Mouse (Mus musculus) left cerebral cortex, postnatal 10 days (tissue): ENCODE measurements around the gene Lamc1. TPM values are rescaled to one million over a fixed set of nuclear protein-coding genes. Genes with fewer than 3 reads are reported as not detected.
"Not testable (repeated sequence)": the region's sequence is repeated elsewhere in the genome, so short reads cannot be mapped to it uniquely, and the experiment has no call there.

Experiments used
- DNase-seq, 2 experiments: peaks; one replicate each; pipeline ENCODE4 v3.0.0; 2021 to 2022; ENCODE audit warnings: low spot score in 2 of 2, mixed read lengths in 1 of 2; ENCODE audit errors: extremely low spot score in 1 of 2
- intact Hi-C: fragments of 180-260 bp; cut with DNase I; formaldehyde crosslinking; loops from one replicate; pipeline ENCODE4 v1.15.1; 2025
- total RNA-seq, 2 experiments: library from RNA; stranded (reverse); gene quantifications; 2 replicates each; pipeline ENCODE4 v1.2.3; 2021

Gene Lamc1
- total RNA-seq, 2 experiments from 2014 or later: 42.6 to 44.3 TPM

DNA sequence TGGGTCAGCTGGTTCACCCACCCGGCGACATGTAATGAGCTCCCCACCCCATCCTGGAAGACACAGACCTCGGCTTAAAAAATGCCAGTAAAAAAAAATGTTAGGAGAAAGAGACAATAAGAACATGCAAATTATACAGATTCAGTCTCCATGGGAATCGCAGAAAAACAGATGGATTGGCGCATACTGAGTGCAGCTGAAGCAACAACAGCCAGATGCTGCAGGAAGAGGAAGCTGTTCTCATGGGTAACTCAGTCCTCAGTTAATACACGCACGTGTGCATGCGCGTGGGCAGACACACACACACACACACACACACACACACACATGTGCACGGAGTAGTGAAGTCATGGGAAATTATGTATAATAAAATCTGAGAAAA lies 23.7 kb downstream of the Lamc1 start:
- intact Hi-C loops: no loop called here
- DNase-seq: peak; percentile 49 to 56

DNA sequence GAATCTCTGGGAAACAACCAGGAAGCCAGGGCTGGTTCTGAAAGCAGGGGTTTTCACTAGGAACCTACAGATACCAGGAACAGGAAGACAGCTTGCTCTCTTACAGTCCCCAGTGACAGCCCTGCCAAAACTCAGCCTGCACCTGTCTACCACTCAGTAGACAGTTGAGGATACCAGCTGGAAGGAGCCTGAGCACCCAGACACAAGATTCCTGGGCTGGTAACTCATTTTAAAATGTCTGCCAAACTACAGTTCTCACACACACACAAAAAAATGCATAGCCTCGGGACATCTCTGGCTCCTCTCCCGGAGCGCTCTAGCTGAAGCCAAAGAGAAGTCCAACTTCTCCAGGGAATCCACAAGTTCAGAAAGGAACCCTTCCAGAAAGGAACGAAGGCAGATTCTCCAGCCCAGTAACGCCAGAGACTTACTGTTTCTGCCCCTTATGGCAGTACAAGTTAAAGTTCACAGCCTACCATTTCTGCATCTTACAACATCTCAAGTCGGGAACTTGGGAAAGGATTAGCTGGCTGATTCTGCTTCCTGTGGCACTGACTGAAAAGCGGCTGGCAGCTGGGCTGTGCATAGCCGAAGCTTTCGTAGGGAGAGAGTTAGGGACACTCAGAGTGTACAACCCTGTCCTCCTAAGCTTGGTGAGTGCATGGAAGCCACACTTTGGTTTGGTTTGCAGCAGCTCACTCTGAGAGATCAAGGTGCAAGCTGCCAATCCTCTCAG lies 24.2 kb downstream of the Lamc1 start:
- peak; percentile 43 to 53 for DNase-seq
- intact Hi-C loops: no loop called here

DNA sequence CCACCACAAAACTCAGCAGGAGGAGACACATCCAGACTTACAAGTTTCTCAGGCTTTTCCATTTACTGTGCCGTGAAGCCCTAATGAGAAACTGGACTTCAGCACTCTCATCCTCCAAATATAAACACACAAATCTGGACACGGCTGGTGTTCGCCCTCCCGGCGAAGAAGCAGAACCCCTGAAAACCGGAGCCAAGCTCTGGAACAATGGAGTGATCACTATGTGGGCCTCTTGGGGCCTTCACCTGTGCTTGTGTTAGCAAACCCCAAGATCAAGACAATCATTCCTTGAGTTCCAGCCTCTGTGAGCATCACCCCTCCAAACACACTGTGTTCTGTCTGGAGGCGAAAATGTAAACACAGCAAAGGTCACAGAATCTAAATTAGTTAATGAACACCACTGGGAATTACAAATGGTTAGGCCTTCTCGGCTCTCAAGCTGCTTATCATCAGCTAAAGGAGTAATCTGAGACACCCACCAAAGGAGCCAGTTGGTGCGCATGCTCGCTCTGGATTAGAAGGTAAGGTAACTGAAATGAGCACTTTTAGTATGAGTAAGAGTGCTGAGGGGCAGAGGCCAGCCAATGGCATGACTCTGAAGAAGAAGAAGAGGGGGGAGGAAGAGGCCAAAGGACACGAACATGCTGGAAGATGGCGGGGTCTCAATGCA lies 24.9 kb downstream of the Lamc1 start:
- no peak for DNase-seq
- intact Hi-C loops: no loop called here

DNA sequence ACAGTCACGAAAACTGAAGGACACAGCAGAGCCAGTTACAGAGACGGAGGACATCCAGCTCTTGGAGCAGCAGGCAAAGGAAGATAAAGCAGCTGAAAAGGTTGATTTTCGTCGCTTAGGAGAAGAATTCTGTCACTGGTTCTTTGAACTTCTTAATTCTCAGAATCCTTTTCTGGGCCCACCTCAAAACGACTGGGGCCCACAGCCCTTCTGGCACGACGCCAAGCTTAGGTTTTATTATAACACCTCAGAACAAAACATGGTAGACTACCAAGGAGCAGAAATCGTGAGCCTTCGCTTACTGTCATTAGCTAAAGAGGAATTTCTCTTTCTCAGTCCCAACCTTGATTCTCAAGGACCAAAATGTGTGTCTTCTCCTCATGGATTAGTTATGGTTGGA lies 26.9 kb downstream of the Lamc1 start:
- intact Hi-C loops, DNase-seq: not testable (repeated sequence)

DNA sequence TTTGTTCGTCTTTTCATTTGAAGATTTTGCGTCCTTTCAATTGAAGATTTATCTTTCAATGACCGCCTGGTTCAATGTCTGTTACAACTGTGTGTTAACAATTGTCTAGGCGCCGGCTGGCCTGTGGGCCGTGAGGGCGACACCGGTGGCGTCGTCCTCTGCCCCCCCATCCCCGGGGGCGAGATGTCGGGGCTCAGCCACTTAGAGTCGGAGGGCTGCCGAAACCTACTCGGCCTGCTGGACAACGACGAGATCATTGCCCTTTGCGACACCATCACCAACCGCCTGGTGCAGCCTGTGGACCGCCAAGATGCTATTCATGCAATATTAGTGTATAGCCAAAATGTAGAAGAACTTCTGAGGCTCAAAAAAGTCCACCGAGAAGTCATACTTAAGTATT lies 27.3 kb downstream of the Lamc1 start:
- DNase-seq, intact Hi-C loops: not testable (repeated sequence)

DNA sequence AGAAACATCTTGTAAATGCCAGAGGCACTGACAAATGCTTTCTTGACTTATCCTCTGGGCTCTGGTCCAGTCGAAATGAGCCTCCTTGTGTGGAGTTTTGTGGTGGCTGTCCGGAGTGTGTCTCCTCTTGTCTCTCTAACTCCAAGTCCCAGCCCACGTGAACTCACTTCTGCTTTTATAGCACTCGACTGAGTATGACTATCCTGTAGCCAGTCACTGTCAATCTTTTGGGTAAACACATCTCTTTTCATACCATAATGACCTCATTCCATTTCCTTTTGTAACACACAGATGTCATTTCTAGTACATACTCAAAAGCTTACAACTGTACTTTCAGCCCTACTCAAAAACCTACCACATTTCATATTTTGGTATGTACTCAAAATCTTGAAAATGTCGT lies 33.1 kb downstream of the Lamc1 start:
- DNase-seq, intact Hi-C loops: not testable (repeated sequence)

DNA sequence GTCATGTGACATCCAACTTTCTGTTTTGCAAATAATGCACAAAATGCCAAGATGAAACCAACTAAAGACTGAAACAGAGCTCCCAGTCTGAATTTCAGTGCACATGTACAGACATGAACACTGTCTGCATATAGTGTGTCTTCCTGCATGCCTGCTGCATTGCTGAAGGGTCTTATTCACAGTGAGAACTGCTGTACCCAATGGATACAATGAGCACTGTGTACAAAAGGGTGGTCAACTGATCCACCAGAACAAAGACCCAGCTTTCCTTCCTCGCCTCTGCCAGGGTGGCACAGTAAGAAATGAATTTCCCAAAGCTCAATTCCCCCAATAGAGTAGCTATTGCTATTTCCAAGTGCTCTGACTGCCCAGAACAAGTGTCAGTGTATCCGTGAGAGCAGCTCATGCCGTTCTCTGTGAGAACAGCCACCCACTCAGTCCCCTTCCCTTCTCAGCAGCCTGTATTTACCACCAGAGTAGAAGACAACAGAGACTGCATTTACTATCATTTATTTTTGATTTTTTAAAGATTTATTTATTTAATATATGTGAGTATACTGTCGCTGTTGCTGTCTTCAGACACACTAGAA lies 34.7 kb downstream of the Lamc1 start:
- intact Hi-C loops, DNase-seq: not testable (repeated sequence)

DNA sequence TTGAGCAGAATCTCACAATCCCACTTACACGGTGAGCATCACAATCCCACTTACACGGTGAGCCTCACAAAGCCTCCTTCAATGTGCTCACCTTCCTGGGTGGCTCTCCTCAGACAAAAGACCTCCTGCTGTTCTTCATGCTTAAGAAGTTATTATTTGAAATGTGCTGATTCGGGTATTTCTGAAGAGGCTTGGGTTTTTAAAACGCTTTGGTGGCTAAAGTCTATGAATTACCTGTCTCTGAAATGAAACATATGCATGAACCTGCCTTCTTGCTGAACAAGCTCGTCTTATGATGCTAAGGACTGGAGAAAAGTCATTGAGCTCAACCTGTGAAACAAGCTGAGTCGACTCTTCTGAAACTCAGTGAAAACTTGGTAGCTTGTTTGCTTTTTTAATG lies 36.6 kb downstream of the Lamc1 start:
- intact Hi-C loops: no loop called here
- DNase-seq: no peak

DNA sequence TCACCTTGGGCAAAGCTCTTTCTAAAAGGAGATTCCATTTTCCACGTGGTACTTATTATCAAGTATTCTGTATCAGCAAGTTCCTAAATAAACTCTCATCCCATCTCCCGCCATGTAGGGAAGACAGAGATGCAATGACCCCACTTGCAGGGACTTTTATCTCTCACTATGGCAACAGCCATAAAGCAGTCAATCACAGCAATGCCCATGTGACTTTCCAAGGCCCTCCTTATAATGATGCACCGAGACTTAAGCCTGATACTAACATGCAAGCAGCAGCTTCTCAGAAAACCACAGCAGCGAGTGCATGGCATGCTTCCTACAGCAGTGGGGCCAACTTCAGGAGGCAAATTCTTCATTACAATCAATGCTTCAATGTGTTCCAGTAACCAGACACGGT lies 39.7 kb downstream of the Lamc1 start:
- intact Hi-C loops: no loop called here
- no peak for DNase-seq

DNA sequence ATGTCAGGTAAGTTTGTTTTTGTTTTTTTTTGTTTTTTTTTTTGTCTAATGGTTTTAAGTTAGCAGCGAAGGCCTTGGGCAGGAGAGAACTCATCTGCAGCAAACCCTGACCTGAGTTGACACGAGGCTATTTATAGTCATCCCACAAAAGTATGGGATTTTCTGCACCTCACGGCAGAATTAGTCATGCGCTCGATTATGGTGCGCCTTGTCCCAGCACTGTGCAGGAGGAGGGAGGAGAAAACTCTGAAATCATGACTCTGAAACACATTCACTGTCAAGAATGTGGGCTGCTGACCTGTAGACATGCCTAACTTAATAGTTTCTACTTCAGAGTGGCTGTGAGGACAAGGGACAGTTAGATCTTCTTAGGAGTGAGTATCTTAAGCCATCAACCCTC lies 40.4 kb downstream of the Lamc1 start:
- intact Hi-C loops: no loop called here
- DNase-seq: no peak

DNA sequence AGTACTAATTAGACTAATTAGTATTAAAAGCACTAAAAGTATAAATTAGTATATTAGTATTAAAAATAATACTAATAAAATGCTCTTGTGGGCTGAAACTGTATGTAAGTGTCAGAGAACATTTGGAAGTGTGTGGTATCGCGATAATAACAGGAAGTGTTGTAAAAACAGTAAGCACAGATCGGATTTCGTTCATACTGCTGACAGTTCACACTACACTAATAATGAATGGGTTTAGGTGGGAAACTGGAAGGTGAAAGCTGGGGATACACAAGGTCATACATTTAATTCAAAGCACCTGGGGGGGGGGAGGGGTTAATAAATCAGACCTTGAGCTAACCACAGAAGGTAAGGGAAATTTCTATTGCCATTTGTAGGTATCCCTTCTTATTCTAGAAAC lies 41.2 kb downstream of the Lamc1 start:
- intact Hi-C loops: no loop called here
- no peak for DNase-seq

DNA sequence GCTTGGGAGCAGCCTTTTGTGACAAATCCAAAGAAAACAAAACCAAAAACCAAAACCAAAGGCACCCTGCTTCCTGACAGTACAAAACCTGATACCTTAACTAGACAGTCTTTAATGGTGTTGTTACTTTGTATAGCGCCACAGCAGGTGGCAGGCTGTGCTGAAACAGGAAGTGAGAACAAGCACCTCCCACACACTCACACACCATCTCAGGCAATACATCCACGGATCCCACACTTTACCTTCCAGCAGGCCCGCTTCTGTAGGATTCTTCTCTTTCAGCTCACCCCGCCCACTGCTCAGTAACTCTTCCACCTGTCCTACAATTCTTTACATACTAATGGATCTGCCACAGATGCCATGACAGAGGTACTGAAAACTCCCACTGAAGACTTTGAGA lies 44.6 kb downstream of the Lamc1 start:
- intact Hi-C loops: no loop called here
- peak in 1 of 2 experiments; percentile 45 for DNase-seq

DNA sequence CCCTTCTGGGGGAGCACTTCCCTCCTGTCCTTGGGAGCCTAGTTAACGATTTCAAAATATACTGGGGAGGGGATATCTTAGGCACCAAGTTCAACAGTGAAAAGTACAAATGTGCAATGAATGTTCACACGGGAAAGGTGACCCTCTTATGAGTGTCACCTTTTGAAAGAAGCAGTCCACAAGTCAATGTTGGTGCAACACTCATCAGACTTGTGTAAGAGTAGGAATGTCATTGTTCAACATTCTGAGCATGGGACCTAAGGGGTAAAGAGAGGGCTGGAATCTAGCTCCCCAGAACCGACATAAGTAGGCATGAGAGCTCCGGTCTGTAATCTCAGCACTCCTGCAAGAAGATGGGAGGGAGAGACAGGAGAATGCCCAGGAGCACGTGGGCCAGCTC lies 45.1 kb downstream of the Lamc1 start:
- intact Hi-C loops: no loop called here
- DNase-seq: no peak

DNA sequence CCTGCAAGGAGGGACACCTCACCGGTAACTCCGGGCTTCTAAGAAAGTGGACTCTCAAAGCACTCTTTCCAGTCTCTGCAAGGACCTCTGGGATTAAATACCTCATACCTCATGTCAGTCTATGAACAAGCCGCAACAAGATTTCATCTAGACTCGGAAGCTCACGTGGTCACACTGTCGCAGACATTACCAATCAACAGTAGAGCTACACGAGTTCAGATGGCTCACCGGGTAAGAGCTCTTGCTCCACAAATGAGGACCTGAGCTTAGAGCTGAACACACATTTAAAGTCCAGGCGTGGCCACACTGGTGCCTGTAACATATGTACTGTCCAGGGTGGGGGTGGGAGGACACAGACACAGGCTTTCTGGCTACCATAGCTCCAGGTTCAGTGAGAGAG lies 46.4 kb downstream of the Lamc1 start:
- DNase-seq: no peak
- intact Hi-C loops: no loop called here

DNA sequence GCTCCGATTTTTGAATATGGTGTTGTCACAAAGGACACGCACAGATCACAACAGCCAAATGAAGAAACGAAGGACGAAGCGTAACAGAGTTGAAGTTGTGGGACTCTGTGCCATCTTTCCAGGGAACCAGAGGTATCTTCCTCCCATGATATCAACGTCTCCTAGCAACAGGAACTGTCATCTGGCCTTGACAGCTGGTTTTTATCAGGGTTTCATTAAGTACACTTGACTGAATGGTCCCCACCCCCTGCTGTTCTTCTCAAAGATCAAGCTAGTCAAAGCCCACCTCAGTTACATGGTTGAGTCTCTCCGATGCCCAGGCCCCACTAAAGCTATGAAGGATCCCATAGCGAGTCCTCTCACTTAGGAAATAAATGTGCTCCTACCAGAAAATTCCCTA lies 47.4 kb downstream of the Lamc1 start:
- intact Hi-C loops: no loop called here
- no peak for DNase-seq

DNA sequence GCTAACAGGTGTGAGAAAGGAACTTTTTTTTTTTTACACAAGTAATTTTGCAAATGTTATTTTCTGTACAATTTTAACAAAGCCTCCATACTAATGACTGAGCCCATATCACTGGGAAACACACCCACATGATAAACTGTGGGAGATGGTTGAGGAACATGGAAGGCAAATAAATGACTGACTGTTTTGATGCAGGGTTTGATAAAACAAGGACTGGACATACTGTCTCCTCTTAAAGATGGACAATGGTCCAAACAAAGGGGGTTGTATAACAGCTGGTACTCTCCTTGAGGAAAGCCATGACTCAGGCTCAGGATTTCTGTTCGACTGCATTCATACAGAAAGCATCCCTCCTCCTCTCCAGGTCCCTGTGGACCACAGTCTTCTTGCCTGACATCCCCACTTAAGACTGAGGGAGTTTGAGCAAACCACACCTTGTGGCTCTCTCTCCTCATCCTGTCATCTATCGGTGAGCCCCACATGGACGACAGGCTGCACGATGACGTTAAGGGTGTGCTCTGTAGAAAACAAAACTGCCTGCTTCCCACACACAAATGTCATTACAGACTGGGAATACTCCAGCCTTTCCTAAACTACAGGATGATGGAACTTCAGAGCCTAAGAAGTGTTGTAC lies 50.1 kb downstream of the Lamc1 start:
- intact Hi-C loops: no loop called here
- DNase-seq: no peak

DNA sequence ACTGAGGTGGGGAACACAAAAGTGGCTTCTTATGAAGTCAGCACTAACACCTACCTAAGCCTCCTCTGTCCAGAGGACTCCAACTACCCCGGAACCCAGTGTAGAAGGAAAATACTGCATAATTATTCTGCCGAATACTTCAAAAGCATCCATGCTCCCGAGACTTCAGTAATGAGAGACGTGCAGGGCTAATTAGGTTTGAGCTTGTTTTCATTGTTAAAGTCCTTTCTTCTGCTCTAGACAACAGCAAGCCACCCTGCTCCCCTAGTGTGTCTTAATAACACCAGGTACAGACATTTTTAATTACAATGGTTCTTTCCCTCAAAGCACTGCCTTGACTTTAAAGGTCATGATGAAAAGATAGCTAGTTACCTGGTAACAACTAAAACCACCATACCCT lies 51.1 kb downstream of the Lamc1 start:
- no peak for DNase-seq
- intact Hi-C loops: no loop called here

DNA sequence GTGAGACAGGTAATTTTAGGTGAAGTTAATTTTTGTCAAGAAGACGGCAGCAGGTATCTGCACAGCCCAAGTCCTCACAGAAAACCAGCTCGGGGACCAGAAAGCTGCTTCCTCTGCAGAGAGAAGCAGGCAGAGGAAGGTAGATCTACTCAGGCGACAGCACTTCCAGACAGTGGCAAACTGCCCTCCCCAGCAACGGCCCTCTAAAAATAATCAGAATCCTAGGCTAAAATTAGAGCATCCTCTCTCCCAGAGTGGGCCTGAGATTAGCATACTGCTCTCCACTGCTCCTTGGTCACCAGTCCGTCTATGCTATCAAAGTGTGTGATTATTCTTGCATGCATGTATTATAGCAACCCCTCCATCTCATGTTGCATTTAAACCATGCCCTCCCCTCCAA lies 52.2 kb downstream of the Lamc1 start:
- intact Hi-C loops: no loop called here
- peak in 1 of 2 experiments; percentile 48 for DNase-seq

DNA sequence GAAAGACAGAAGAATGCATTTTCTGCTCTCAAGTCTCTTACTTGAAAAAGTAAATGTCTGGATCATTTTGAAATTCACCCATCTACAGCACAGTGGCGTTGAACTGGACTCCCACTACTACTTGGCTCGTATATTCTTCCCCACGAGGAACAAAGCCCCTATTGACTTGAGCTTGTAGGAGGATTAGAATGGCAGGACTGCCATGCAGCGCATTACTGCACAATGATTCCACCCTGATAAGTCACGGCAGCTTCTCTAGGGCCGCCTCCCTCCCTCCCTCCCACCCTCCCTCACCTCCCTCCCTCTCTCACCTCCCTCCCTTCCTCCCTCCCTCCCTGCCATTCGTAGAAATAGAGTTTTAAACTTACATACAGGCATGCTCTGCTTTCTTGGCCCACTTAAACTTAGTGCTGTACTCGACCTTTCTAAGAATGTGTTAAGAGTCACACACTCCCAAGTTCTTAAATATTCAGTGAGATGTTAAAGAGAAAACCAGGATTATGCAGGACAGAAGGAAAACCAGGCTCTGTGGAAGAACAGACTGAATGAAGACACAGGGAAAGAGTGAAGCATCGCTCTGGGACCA lies 54.5 kb downstream of the Lamc1 start:
- intact Hi-C loops: no loop called here
- DNase-seq: no peak

DNA sequence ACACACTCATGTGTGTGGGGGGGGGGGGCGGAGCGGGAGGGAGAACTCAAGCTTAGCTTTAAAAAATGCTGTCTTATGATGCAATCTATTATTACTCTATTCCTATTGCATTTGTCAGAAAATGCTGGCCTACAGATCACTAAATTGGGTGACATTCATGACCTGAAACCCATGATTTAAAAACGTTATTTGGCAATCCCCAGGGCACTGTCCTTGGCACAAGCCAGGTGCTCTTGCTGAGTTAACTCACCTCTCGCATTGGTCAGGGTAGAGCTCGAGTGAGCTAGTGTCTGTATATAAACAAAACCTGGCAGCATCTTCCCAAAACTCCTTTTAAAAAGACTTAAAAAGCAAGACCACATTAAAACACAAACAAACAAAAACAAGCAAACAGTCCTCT lies 57.1 kb downstream of the Lamc1 start:
- intact Hi-C loops: no loop called here

More for the DNA sequence above, 57.1 kb downstream of the Lamc1 start:
- DNase-seq: no peak
